Mouse (Mus musculus) testis, postnatal 14 days (tissue): ENCODE data around the gene Arl2bp.

Experiments used
- DNase-seq: peaks from one replicate; pipeline ENCODE4 v3.0.0; 2021; ENCODE audit warnings: low spot score

Gene Arl2bp

DNA sequence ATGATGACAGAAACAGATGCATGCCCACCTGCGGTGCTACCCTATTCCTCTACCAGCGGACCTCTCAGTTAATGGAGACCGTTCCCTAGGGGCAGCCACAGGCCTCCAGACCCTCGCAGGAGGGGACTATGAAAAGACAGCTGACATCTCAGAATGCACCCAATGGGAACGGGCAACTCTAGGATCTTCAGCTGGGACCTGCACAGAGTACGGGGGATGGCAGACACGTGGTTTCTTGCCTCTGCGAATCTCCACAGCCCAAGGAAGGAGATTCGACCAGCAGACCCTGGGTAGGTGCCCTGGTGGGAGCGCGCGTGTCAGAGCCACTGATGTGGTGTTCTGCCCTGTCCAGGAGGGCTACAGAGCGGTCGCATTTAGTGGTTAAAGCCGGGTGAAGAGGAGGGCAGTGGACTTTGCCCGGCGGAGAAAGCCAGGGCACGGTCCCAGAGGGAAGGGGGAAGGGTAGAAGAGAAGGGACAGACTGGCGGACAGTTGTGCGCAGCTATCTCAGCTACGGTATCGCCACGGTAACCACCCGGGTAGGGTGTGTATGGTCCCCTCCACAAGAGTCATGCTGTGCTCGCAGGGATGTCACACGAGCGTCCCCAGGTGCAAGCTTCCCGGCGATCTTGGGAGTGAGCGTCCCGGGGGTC is 29.1 kb downstream of the Arl2bp start:
- DNase-seq: no peak

GRCm38 (mm10) chr8:94695994-94696384 is 29.6 kb downstream of the Arl2bp start, which contains the start of gene Pllp:
TSS of gene Pllp (minus strand) at chr8:94696278.
- peak; percentile 44 for DNase-seq

DNA sequence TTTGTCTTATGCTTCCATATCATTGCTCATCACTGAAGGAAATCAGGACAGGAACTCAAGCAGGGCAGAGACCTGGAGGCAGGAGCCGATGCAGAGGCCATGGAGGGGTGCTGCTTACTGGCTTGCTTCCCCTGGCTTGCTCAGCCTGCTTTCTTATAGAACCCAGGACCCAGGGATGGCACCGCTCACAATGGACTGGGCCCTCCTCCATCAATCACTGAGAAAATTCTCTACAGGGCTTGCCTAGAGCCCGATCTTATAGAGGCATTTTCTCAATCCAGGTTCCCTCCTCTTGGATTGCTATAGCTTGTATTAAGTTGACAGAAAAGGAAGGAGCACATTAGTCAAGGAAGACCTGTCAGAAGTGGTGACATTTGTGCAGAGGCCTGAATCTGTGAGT is 30.2 kb downstream of the Arl2bp start:
- DNase-seq: no peak

DNA sequence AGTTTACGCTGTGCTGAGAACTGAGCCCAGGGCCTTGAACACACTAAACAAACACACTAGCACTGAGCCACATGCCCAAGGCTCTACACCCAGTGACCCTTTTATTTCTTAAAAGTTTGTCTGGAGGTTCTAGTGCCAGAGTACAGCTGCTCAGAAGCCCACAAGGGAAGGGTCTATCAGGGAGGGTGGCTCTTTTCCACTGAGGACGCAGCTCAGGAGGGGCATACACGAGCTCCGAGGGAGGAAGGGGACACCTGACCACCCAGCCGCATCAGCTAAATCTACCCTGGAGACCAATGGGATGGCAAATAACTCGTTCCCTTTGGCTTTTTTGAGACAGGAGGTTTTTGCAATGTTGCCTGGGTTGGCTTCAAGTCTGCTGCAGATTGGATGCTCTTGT is 31.6 kb downstream of the Arl2bp start:
- no peak for DNase-seq

GRCm38 (mm10) chr8:94699366-94699765 is 33.0 kb downstream of the Arl2bp start:
- peak; percentile 5 for DNase-seq

DNA sequence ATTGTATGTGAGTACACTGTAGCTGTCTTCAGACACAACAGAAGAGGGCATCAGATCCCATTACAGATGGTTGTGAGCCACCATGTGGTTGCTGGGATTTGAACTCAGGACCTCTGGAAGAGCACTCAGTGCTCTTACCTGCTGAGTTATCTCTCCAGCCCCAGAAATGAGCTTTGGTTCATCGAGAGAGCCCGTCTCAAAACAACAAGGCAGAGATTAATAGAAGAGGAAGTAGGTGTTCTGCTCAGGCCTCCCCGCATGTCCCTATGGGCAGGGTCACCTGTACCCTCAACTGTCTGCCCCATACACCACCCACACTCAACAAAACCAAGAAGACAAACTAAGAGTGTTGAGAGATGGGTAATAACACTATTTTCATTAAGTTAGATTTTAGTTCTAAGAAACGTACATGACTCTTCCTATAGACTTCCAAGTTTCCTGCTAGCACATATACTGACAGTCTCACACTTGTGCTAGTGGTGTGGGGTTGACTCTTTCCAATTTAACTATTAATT is 34.1 kb downstream of the Arl2bp start:
- no peak for DNase-seq

DNA sequence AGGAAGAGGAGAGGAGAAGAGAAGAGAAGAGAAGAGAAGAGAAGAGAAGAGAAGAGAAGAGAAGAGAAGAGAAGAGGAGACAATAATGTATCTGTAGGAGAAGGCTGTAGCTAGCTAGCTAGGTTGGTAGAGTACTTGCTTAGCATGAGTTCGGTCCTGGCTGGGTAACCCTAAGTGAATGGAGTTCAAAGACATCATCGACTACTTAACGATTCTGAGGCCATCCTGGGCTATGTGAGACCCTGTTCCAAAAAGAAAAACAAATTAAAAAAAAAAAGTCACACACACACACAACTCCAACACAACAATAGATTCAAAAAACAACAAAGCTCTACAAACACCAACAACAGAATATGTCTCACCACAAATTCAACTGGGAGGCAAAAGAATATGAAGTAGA is 35.8 kb downstream of the Arl2bp start:
- DNase-seq: no peak

GRCm38 (mm10) chr8:94702844-94703813 is 36.7 kb downstream of the Arl2bp start:
- DNase-seq: peak; percentile 76

GRCm38 (mm10) chr8:94703972-94704668 is 37.7 kb downstream of the Arl2bp start:
- DNase-seq: peak; percentile 92

DNA sequence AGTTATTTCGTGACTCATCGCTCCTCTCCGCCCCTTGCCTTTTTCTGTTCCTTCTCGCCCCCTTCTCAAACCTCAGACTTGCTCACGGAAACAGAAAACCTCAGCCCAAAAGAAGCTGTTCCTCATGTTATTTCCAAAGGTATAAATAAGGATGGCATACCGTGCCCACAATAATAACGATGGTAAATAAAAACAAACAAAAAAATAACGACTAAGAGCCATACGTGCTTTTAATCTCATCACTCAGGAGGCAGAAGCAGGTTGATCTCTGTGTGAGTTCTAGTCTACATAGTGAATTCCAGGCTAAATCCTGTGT is 38.2 kb downstream of the Arl2bp start:
- no peak for DNase-seq

- DNase-seq: no peak
Observed at GRCm38 (mm10) chr8:94705581-94706245, 39.3 kb downstream of the Arl2bp start.

DNA sequence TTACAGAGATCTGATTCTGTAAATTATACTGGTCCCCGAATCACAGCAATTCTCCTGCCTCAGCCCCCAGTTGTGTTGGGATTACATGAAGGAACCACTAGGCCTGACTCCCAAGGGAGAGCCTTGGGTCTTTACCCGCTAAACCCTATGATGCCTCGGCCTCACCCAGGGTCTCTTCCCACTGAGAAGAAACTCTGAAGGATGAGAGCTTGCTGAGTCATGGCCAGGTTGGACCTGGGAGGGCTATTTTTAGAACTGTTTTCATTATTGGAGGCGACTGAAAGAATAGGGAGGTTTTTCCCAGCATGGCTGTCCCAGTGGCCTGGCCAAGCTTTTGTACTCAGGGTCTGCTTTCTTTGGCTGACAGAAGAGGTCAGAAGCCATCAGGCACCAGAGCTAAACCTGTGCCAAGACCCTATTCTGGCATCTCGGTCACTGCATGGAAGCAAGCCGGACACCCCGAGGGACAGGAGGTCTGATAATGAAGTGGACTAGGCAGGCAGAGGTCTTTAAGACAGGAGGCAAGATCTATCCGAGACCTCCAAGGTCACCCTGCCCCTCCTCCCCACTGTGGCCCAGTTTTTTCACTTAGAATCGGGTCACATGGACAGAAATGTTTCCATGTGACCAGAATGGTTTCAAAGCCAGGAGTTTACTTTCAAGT is 40.5 kb downstream of the Arl2bp start:
- no peak for DNase-seq

GRCm38 (mm10) chr8:94710336-94710735 is 43.9 kb downstream of the Arl2bp start:
- no peak for DNase-seq

DNA sequence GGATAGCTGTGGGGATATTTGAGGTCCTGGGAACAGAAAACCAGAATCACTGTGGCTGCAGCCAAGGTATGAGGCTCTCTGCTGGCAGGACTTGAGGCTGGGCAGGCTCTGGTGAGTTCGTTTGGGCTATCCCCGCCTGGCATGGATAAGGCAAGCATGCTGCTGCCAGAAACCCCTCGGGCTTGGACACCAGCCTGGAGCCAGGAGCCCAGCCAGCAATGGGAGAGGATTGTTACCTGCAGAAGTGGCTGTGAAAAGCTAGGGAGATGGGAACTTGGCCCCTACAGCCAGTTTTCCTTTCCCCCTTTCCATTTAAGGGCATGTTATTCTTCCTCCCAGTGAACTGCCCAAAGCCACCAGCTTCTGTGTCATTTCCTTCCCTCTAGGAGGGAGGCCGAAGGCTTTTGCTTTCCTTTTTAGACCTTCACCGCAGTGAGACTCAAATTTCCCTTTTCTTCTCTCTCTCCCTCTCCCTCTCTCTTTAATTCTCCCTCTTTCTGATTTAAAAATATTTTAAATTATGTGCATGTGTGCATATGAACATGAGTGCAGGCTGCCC is 44.8 kb downstream of the Arl2bp start:
- DNase-seq: no peak

- DNase-seq: no peak
Observed at GRCm38 (mm10) chr8:94714556-94714955, 48.2 kb downstream of the Arl2bp start.

DNA sequence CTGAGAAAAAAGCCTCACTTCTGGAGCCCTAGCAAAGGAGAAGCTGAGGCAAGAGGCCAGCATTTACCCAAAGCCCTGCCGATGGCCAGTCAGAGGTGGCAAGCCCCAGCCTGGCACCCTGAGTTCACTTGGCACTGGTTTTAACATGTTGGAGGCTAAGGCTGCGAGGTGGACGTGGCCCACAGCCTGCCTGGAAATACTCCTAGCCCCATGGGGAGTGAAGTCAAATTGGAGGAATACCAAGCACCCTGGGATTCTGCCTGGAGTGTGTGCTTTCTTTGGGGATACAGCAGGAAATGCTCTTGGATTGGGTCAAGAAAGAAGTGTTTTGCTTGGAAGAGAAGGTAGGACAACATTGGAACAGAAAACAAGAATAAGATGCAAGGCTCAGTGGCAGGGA is 49.5 kb downstream of the Arl2bp start:
- no peak for DNase-seq

- DNase-seq: no peak
Observed at GRCm38 (mm10) chr8:94716841-94717240, 50.4 kb downstream of the Arl2bp start.
